Comparison of ENCODE assay signal across 10 mouse cellular contexts in genomic region chr1:34893831-34894230, GRCm38 (mm10). TPM values are rescaled to one million over a fixed set of nuclear protein-coding genes. Genes with fewer than 3 reads are reported as not detected.
DNase-seq lines count a peak whose midpoint lies in the region; TF ChIP-seq lines count a peak whose summit lies in the region.
"Had no signal": no experiment of that assay in that cellular context is flagged by ENCODE, and none has a peak within 500 bp of the region (broad histone marks: within the 10 kb centered on the region; RNA-seq: fewer than 3 reads in every experiment).

No protein-coding gene starts in this region.

- H3K27ac ChIP-seq in kidney, adult 2 months (ENCODE audit: insufficient read depth, low read depth, low read length), result no peak overlapping the region
- H3K27ac ChIP-seq: embryonic facial prominence, embryonic 13.5 days had no signal

- TF ChIP-seq POLR2A in kidney, adult 2 months (IDR thresholded peaks at IDR 0.05; ENCODE audit: low read depth, low read length), result no peak

- H3K4me1 ChIP-seq in kidney, adult 2 months (ENCODE audit: control insufficient read depth, insufficient read depth, low read length), result no peaks in the 10 kb centered on the region
- H3K4me1 ChIP-seq: embryonic facial prominence, embryonic 13.5 days had no signal

- H3K4me3 ChIP-seq in kidney, adult 2 months (ENCODE audit: insufficient read depth, low read depth, low read length), result no peak overlapping the region
- H3K4me3 ChIP-seq: embryonic facial prominence, embryonic 13.5 days had no signal

- H3K36me3 ChIP-seq in kidney, adult 2 months (ENCODE audit: control insufficient read depth, insufficient read depth, low read length), result no peaks in the 10 kb centered on the region
- H3K36me3 ChIP-seq: embryonic facial prominence, embryonic 13.5 days had no signal

- DNase-seq in cerebellum, adult 9-11 months, result peak; percentile 14
- no peak for DNase-seq in cerebellum, adult 8-10 months
- no peak for DNase-seq in kidney, adult 2 months
- DNase-seq in kidney, postnatal 14 days, result no peak
- DNase-seq in urinary bladder, postnatal 14 days (ENCODE audit: low spot score), result peak; percentile 18
- DNase-seq in urinary bladder, postnatal 4 days (ENCODE audit: low spot score in 2 of 2), result no peak
- no peak for DNase-seq in yolk sac, embryonic 10.5 days (ENCODE audit: low spot score)
- DNase-seq in frontal cortex, postnatal 36 days (ENCODE audit: low spot score in 2 of 2), result no peak
- DNase-seq: gastrocnemius, postnatal 36 days had no signal

- TF ChIP-seq CTCF in kidney, adult 2 months (conservative IDR thresholded peaks at IDR 0.05; ENCODE audit: insufficient read depth, insufficient read length, low read depth, low read length), result peak; percentile 28; the same call in 1 of the 2 replicates

- 61% methylated on average over 6 of the region's 6 CpGs for WGBS in kidney, adult 2 months

- H3K27me3 ChIP-seq in kidney, adult 2 months (replicated peaks; ENCODE audit: control insufficient read depth, insufficient read depth, low read length), result no peaks in the 10 kb centered on the region

RNA-seq across cellular contexts. Expression of gene Plekhb2, which starts 44.1 kb away (rescaled TPM):
- polyA plus RNA-seq in kidney, adult 2 months (2012; rRNA removed), result 195 and 227 TPM in 2 replicates

RNA-seq across cellular contexts. Expression of gene Fam168b, which starts 51.0 kb away (rescaled TPM):
- 236 and 254 TPM in 2 replicates for polyA plus RNA-seq in kidney, adult 2 months (2012; rRNA removed)

Comparison
In these comparisons a context has a peak if more than half of its experiments do, and no peak if none do; other contexts are left out.
1. DNase-seq: peak in cerebellum, adult 9-11 months (single experiment) and urinary bladder, postnatal 14 days (single experiment); none in cerebellum, adult 8-10 months (single experiment), kidney, adult 2 months (single experiment), kidney, postnatal 14 days (single experiment), urinary bladder, postnatal 4 days (0 of 2), yolk sac, embryonic 10.5 days (single experiment) and frontal cortex, postnatal 36 days (0 of 2).